Mouse (Mus musculus): ENCODE results near the gene Scaf1.

DNA sequence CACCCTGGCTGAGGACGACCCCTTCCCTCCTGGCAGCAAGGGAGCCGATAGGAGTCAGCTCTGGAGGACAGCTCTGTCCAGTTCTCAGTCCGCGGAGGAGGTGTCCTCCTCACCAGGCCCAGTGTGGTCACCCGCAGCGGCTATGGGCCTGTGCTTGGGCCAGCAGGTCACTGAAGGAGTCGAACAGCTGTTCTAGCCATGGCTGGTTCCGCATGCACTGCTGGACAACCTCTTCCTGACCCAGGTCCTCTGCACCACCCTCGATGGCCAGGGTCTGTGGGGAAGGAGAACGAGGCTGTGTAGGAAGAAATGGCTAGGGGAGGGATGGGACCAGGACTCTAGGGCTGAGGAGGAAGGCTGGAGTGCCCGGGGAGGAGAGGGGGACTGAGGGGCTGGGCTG is 12.2 kb upstream of the Scaf1 start:
- no peak for TF ChIP-seq POLR2A (IDR thresholded peaks at IDR 0.05; ENCODE audit: borderline replicate concordance, extremely low read depth, insufficient read depth, insufficient read length, poor library complexity, severe bottlenecking)
- TF ChIP-seq CTCF (IDR thresholded peaks at IDR 0.05; ENCODE audit: borderline replicate concordance, extremely low read depth, insufficient read depth, insufficient read length): no peak
